Mouse (Mus musculus) liver, postnatal 0 days (tissue): ENCODE results near the gene Cfd. TPM values are rescaled to one million over a fixed set of nuclear protein-coding genes. Genes with fewer than 3 reads are reported as not detected.

ENCODE experiments used
- ATAC-seq: fragments of 200-750 bp; cut with Nextera tagmentation; 2 replicates; pipeline ENCODE4 v1.8.0; 2017; ENCODE audit warnings: mild to moderate bottlenecking, moderate library complexity
- DNase-seq: peaks from one replicate; pipeline ENCODE4 v3.0.0-alpha.2; 2016
- H3K27ac ChIP-seq: fragments of 300-500 bp; sonication (generic); 2 replicates; pipeline ENCODE4 v1.5.1; 2014; ENCODE audit warnings: antibody characterized with exemption, moderate library complexity, mild to moderate bottlenecking, low read depth
- H3K27me3 ChIP-seq: fragments of 300-500 bp; sonication (generic); 2 replicates; pipeline ENCODE4 v1.6.1; 2014; ENCODE audit warnings: low read length, control low read depth, mixed read lengths; ENCODE audit not compliant: insufficient read depth
- H3K36me3 ChIP-seq: fragments of 300-500 bp; sonication (generic); replicated peaks from 2 replicates; pipeline ENCODE4 v1.6.1; 2014; ENCODE audit warnings: mild to moderate bottlenecking, control low read depth, low read length, moderate library complexity, mixed read lengths; ENCODE audit not compliant: insufficient read depth
- H3K4me1 ChIP-seq: fragments of 300-500 bp; sonication (generic); 2 replicates; pipeline ENCODE4 v1.6.1; 2014; ENCODE audit warnings: antibody characterized with exemption, mild to moderate bottlenecking, control low read depth; ENCODE audit not compliant: insufficient read depth
- H3K4me2 ChIP-seq: fragments of 300-500 bp; sonication (generic); 2 replicates; pipeline ENCODE4 v1.6.1; 2014; ENCODE audit warnings: low read depth, mild to moderate bottlenecking, low read length, moderate library complexity, mixed read lengths
- H3K4me3 ChIP-seq: fragments of 300-500 bp; sonication (generic); 2 replicates; pipeline ENCODE4 v1.5.1; 2014; ENCODE audit warnings: low read depth, low read length
- H3K9ac ChIP-seq: fragments of 300-500 bp; sonication (generic); replicated peaks from 2 replicates; pipeline ENCODE4 v1.6.1; 2014; ENCODE audit warnings: mild to moderate bottlenecking, moderate library complexity
- H3K9me3 ChIP-seq: fragments of 300-500 bp; sonication (generic); 2 replicates; pipeline ENCODE4 v1.6.1; 2016; ENCODE audit warnings: mild to moderate bottlenecking, control low read depth, low read length, mixed read lengths
- CTCF ChIP-seq: sonication (generic); IDR thresholded peaks from 2 replicates; pipeline ENCODE4 v1.5.1; 2016; ENCODE audit warnings: antibody characterized with exemption, low read depth
- EP300 ChIP-seq: IDR thresholded peaks from 2 replicates; pipeline ENCODE4 v1.6.1; 2016; ENCODE audit warnings: antibody characterized with exemption, low read depth, mild to moderate bottlenecking
- WGBS: fragments of 180-500 bp; shearing (Covaris S2); extraction: QIAGEN DNeasy Blood & Tissue Kit; methylation state at CpG from one replicate; pipeline ENCODE4 v1.1.7; 2014; ENCODE audit not compliant: insufficient replicate concordance; 5-methylcytosine and 5-hydroxymethylcytosine counted together
- polyA plus RNA-seq: library from polyadenylated mRNA; unstranded; fragments of >200 nt; fragmentation: Nextera tagmentation; extraction: Ambion mirVana; gene quantifications from 2 replicates; pipeline ENCODE4 v1.2.1, GENCODE M21; 2015

Cfd gene
- polyA plus RNA-seq, 1 experiment from 2014 or later, result not detected

DNA sequence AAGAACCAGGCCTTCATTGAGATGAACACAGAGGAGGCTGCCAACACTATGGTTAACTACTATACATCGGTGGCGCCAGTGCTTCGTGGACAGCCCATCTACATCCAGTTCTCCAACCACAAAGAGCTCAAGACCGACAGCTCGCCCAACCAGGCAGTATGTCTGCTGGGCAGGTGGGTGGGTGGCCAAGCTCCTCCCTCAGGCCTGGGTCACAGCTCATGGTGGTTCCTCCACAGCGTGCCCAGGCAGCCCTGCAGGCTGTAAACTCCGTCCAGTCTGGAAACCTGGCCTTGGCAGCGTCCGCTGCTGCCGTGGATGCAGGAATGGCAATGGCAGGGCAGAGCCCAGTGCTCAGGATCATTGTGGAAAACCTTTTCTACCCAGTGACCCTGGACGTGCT is 31.5 kb upstream of the Cfd start:
- H3K4me1 ChIP-seq, result peaks cover 26% of the 10 kb centered on the region
- no peaks in the 10 kb centered on the region for H3K27me3 ChIP-seq
- TF ChIP-seq CTCF (no peak), EP300 (no peak)
- ATAC-seq (no peak), DNase-seq (no peak)
- no peak overlapping the region for H3K9ac ChIP-seq
- H3K4me2 ChIP-seq, result no peak overlapping the region
- H3K9me3 ChIP-seq, result no peaks in the 10 kb centered on the region
- no peak overlapping the region for H3K27ac ChIP-seq
- WGBS, result 82% methylated on average over 11 of the region's 11 CpGs
- H3K36me3 ChIP-seq, result peaks cover 64% of the 10 kb centered on the region
- H3K4me3 ChIP-seq, result no peak overlapping the region

DNA sequence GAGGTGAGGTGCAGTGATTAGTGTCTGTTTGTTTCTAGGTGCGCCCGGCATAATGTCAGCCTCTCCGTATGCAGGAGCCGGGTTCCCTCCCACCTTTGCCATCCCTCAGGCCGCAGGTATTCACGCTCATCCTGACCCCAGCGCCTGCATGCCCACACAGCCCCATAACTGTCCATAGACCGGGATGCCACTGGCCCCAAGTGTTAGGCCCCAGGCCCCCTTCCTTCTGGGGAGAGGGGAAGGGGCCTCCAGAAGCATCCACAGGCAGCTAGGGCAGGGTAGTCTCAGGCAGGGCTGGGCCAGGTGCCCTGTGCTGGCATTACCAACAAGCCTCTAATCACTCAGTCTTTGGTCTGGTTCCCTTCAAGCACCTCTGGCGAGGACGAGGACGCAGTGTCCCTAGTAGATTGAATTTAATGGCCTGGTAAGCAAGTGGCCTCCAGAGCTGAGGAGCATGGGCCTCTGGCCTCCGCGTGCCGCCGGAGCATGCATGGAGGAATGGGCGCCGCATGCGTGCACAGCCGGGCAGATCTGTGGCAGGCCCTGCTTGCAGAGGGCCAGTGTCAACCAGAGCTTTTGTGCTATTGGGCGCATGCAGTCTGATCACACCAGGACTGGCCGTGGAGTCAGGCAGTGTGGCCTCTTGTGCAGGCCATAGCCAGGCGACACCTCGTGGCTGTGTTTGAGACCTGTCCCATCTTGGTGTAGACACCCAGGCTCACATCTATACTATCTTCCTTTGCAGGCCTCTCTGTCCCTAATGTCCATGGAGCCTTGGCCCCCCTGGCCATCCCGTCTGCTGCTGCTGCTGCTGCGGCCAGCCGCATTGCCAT is 30.4 kb upstream of the Cfd start:
- DNase-seq, result no peak
- Histone ChIP-seq H3K9ac (no peak overlapping the region), H3K36me3 (peaks cover 70% of the 10 kb centered on the region), H3K27me3 (no peaks in the 10 kb centered on the region), H3K27ac (no peak overlapping the region), H3K4me2 (no peak overlapping the region), H3K4me1 (peaks cover 26% of the 10 kb centered on the region), H3K9me3 (no peaks in the 10 kb centered on the region), H3K4me3 (no peak overlapping the region)
- no peak for ATAC-seq
- 94% methylated on average over 26 of the region's 26 CpGs for WGBS
- TF ChIP-seq EP300, result no peak
- TF ChIP-seq CTCF, result no peak

DNA sequence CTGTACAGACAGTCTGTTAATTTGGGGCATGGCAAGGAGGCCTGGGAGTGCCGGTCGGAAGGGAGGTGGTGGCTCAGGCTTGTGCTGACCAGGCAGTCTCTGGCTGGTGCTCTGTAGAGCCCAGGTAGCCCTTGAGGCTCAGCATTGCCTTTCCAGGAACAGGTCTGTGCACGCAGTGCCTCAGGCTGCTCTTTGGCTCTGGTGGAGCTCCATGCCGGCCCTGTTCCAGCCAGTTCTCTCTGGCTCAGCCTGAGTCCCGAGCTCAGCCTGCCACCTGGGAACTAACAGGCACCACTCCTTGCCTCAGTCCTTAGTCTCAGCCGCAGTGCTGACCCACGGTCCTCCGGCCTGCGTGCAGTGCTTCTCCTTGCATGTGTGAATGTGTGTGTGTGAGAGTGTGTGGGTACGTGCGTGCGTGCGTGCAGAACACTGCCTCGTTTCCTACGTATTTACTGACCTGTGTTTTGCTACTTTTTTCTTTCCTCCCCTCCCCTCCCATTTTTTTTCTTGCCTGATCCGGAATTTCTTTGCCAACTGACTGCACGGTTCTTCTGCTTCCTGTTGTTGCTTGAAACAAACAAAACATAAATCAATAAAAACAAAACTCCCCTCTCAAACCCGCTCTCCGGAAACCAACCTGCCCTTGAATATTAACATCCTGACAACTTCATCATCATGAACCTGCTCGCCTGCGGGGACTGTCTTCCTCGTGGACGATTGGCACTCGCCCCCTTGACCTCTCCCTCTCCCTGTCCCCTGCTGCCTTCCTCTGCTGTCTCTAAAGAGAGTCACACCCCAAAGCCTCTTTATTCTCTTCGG is 29.2 kb upstream of the Cfd start:
- Histone ChIP-seq H3K9ac (no peak overlapping the region), H3K27me3 (no peaks in the 10 kb centered on the region), H3K4me1 (peaks cover 23% of the 10 kb centered on the region), H3K9me3 (no peaks in the 10 kb centered on the region), H3K27ac (no peak overlapping the region), H3K4me2 (no peak overlapping the region), H3K4me3 (no peak overlapping the region), H3K36me3 (peaks cover 70% of the 10 kb centered on the region)
- ATAC-seq (no peak), DNase-seq (no peak)
- WGBS, result 82% methylated on average over 25 of the region's 25 CpGs
- TF ChIP-seq CTCF (no peak), EP300 (no peak)

DNA sequence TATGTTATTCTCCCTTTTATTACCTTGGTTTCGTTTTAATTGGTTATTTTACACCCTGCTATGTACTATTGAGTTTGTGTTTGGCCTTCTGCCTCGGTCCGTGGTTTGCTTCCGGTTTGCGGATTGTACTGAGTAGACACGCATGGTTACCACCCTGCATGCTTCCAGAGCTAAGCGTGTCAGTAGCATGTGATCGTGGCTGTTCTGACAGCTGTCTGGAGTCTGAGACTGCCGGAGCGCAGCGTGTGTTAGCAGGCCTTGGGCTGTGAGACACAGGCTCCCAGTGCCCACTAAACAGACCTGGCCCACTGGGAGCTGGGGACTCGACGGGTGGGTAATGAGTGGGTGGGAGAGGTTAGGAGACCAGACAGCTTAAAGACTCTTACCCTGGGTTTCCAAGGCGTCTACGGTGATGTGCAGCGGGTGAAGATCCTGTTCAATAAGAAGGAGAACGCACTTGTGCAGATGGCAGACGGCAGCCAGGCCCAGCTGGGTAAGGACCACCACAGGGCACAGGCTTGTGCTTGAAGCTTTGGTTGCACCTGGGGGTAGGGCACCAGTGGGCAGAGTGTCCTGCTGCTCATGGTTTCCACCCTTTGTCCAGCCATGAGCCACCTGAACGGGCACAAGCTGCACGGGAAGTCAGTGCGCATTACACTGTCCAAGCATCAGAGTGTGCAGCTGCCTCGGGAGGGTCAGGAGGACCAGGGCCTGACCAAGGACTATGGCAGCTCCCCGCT is 28.4 kb upstream of the Cfd start:
- DNase-seq (no peak), ATAC-seq (no peak)
- Histone ChIP-seq H3K9ac (no peak overlapping the region), H3K36me3 (peaks cover 62% of the 10 kb centered on the region), H3K4me1 (peaks cover 15% of the 10 kb centered on the region), H3K27me3 (no peaks in the 10 kb centered on the region), H3K9me3 (no peaks in the 10 kb centered on the region), H3K4me2 (no peak overlapping the region), H3K4me3 (no peak overlapping the region), H3K27ac (no peak overlapping the region)
- WGBS, result 87% methylated on average over 23 of the region's 23 CpGs
- TF ChIP-seq EP300, result no peak
- no peak for TF ChIP-seq CTCF

DNA sequence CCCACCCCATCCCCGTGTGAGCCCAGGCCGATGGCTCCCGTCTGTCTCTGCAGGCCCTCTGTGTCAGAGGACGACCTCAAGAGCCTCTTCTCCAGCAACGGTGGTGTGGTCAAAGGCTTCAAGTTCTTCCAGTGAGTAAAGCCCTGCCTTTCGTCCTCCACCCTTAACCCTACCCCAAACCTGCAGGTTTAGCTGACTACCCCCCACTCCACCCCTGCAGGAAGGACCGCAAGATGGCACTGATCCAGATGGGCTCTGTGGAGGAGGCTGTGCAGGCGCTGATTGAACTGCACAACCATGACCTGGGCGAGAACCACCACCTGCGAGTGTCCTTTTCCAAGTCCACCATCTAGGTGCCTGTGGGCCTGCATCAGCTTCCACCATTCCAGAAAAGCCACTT is 27.7 kb upstream of the Cfd start:
- ATAC-seq (no peak), DNase-seq (no peak)
- Histone ChIP-seq H3K4me1 (peaks cover 8% of the 10 kb centered on the region), H3K4me3 (no peak overlapping the region), H3K27me3 (no peaks in the 10 kb centered on the region), H3K9me3 (no peaks in the 10 kb centered on the region), H3K9ac (no peak overlapping the region), H3K4me2 (no peak overlapping the region), H3K36me3 (peaks cover 56% of the 10 kb centered on the region), H3K27ac (no peak overlapping the region)
- no peak for TF ChIP-seq CTCF
- TF ChIP-seq EP300, result no peak
- WGBS, result 77% methylated on average over 10 of the region's 10 CpGs
